Mouse (Mus musculus) left cerebral cortex, adult 18-20 months (tissue): ENCODE measurements around the gene Itga3. TPM values are rescaled to one million over a fixed set of nuclear protein-coding genes. Genes with fewer than 3 reads are reported as not detected.

ENCODE experiments used
- DNase-seq, 2 experiments: peaks; one replicate each; pipeline ENCODE4 v3.0.0; 2021 to 2022; ENCODE audit warnings: low spot score in 2 of 2, mixed read lengths in 1 of 2
- total RNA-seq, 2 experiments: library from RNA; stranded (reverse); gene quantifications; 2 replicates each; pipeline ENCODE4 v1.2.3; 2021

The Itga3 gene
- total RNA-seq, 2 experiments from 2014 or later: 17.2 to 19.3 TPM

DNA sequence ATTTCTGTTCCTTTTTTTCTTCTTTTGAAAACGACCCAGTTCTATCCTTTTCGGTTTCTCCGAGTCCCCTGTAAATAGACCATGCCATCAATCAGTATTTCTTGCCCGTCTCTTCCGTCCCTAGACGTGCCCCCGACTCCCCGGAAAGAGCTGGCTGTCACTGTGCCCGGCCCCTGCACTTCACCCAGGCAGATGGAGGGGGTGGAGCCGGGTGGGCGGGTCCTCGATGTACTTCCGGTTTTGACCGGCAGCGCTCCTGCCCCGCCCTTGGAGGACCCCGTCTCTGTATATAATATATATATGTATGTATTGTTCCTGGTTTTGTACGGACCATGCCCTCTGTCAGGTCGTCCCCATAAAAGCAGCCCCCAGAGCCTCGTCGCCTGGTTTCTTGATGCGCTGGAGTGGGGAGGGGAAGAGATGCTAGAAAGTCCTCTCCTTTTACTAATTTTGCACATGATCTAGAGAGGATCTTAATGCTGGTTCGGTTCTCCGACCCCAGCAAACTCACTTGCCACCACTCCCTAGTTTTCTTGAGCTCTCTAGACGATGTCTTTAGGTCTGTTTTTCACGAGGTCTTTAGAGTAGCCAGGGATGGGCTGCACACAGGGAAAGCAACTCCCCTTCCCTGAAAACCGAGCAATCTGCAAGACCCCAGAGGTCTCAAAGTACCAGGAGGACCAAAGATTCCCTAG lies 69.9 kb downstream of the Itga3 start:
- peak; percentile 60 to 75 for DNase-seq

- no peak for DNase-seq
Observed at GRCm38 (mm10) chr11:95006038-95006437, 70.6 kb downstream of the Itga3 start.

- DNase-seq: no peak
Observed at GRCm38 (mm10) chr11:95004937-95005198, 71.7 kb downstream of the Itga3 start.

GRCm38 (mm10) chr11:95004136-95004936 lies 72.3 kb downstream of the Itga3 start:
- DNase-seq: no peak

- peak in 1 of 2 experiments; percentile 43 for DNase-seq
Observed at GRCm38 (mm10) chr11:95002705-95003104, 73.9 kb downstream of the Itga3 start.

DNA sequence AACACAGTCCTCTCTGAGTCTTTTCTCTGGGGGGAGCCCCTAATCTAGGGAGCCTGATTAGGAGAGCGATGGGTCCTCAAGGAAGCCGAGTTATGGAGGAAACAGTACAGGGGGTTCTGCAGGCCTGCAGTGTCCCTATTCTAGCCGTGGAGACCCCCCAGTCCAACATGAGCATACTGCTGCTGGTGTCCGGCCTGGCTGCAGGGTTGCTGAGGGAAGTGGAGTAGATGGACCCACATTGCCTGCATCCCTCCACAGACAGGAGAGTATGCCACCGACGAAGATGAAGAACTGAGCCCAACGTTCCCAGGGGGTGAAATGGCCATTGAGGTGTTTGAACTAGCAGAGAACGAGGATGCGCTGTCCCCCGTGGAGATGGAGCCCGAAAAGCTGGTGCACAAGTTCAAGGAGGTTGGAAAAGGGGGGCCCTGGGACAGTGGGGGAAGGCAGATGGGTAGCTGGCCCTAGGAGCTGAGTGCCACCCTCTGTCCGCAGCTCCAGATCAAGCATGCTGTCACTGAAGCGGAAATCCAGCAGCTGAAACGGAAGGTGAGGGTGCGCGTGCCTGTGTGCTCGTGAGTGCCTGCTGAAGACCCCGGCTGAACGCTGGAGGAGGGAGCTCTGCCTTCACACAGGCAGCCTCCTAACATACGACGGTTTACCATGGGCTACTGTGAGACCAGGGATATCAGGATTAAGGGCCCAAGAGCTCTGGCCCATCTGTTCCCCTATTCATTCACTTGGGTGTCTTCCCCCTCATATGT lies 74.8 kb downstream of the Itga3 start:
- no peak for DNase-seq

DNA sequence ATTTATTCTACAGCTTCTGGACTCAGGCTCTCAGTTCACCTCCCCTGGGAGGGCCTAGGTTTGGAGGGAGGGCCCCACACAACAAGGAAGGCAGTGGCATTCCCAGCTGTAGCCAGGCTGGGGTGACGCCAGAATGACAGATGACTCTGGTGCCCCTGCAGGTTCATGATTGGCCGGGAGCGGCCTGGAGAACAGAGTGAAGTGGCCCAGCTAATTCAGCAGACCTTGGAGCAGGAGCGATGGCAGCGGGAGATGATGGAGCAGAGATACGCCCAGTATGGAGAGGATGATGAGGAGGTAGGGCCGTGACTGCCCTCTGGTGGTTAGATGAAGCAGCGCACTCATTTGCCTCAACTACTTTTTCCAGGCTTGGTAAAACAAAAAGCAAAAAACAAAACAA lies 75.5 kb downstream of the Itga3 start:
- DNase-seq: peak in 1 of 2 experiments; percentile 64

DNA sequence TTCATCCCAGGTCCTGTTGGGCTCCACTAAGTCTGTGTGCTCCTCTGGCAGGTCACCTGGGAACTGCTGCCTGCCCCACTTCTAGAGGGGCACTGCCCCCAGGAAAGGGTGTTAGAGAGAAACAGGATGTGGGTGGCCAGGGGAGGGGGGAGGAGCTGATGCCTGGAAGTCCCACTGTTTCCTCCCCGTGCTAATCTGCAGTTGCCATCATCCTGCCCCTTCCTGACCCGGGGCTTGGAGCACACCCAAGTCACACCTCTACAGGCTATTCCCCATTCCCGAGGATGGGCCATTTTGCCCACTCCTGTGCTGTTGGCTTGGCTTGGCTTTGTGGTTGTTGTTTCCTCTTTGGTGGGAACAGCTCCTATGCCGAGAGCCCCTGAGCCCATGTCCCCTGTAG lies 76.1 kb downstream of the Itga3 start:
- no peak for DNase-seq

DNA sequence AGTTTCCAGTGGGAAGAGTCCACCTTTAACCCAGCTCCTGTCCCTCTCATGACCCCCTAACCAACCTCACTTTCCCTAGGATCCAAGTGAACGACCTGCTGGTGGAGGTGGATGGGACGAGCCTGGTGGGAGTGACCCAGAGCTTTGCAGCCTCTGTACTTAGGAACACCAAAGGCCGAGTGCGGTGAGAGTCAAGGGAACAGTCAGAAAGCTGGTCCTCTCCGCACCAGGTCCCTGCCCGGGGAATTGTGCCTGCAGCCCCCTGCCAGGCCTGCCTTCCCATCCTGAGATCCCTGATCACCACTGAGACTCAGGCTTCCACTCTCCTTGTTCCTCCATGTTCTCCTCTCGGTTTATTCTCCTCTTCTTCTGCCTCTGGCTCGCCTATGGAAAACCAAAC lies 76.5 kb downstream of the Itga3 start:
- DNase-seq: no peak

- peak; percentile 53 to 64 for DNase-seq
Observed at GRCm38 (mm10) chr11:94998041-94998531, 78.5 kb downstream of the Itga3 start.

DNA sequence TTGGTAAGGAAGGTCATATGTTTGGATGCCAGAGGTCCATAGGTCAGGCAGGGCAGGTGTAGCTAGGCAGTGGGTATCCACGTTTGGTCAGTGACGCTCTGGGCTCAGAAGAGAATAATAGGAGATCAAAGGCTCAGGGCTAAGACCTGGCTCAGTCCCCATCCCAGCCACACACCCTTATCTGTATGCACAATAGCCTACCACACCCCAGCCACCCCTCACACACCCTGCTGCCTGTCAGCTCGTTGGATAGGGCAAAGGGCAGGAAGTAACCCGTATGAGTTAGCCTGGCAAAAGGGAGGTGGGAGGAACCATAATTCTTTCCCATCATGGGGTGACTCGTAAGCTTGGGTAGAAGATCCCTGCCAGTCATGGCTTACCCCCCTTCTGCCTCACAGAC lies 79.0 kb downstream of the Itga3 start:
- DNase-seq: no peak

DNA sequence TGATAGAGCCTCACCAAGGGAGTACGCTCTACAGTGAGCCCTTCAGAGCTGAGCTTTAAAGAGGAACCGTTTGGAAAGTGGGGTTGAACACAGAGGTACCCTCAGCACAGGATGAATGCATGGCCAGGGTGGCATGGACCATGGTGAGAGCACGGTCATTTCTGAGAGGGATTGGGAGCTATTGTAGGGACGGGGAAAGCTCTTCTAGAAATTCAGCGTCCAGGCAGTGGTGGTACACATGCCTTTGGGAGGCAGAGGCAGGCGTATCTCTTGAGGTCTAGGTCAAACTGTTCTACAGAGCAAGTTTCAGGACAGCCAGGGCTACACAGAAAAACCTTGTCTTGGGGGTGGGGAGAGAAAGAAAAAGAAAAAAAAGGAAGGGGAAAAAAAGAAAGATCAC lies 79.6 kb downstream of the Itga3 start:
- no peak for DNase-seq

DNA sequence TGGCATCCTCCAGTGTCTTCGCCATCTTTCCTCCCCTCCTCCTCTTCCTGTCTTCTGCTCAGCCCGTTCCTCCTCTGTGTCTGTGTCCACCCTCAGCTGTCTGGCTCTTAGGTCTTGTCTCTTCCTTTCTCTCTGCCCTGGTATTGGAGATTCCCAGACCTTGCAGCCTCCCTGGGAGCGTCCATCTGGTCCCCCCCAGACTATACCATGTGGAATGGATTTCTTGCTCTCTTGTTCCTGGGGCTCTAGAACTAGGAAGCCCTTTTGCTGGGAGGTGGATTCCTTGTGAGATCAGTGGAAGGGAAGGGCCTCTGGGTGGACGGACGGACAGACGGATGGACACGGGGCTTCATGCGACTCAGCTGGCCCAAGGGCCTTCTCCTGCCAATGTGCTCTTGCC lies 80.5 kb downstream of the Itga3 start:
- DNase-seq: no peak

GRCm38 (mm10) chr11:94994947-94995772 lies 81.4 kb downstream of the Itga3 start:
- DNase-seq: no peak

Other genes with a start within 250 kb of the Itga3 start
- 10 to 100 TPM in 1 of 2 experiments, 1 to 10 TPM in 1; 8.8 to 11.2 TPM for gene Col1a1, start 140.6 kb downstream of the Itga3 start, total RNA-seq
- gene Hils1, start 109.2 kb downstream of the Itga3 start, total RNA-seq: not detected
- gene Sgca, start 100.5 kb downstream of the Itga3 start, total RNA-seq: not detected
- 100 to 1,000 TPM; 737 to 747 TPM for gene Ppp1r9b, start 85.8 kb downstream of the Itga3 start, total RNA-seq
- 10 to 100 TPM; 25.8 to 33.7 TPM for gene Samd14, start 66.9 kb downstream of the Itga3 start, total RNA-seq
- gene Pdk2, start 35.4 kb downstream of the Itga3 start, total RNA-seq: 100 to 1,000 TPM; 116 to 128 TPM
- gene Dlx3, start 43.3 kb upstream of the Itga3 start, total RNA-seq: not detected
- gene Dlx4, start 69.5 kb upstream of the Itga3 start, total RNA-seq: under 1 TPM; 0.19 to 0.21 TPM
- not detected for gene Tac4, start 184.7 kb upstream of the Itga3 start, total RNA-seq
- gene Kat7, start 233.4 kb upstream of the Itga3 start, total RNA-seq: 10 to 100 TPM; 75.7 to 81.8 TPM